Mouse (Mus musculus): ENCODE measurements around the gene Mum1. TPM values are rescaled to one million over a fixed set of nuclear protein-coding genes. Genes with fewer than 3 reads are reported as not detected.

Gene Mum1
- total and polyA plus RNA-seq, 2 experiments from 2014 or later = 45.8 to 49.3 TPM

DNA sequence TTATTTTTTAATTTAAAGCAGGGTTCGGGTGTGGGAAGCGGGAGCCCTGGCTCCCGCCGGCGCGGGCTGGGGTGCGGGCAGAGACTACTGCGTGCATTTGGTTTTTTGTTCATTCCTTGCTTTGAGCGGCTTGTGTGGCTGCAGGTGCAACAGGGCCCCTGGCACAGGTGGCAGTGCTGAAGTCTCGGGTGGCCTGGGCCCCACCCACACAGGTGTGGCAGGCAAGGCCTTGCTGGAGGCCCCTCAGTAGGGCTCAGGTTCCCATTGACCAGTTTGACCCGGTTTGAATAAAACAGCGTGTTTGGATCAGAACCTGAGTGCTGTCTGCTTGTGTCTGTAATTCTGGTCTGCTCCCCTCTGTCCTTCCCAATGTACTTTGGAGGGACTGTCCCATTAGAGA, 61.9 kb downstream of the Mum1 start:
- no peak overlapping the region for H3K4me3 ChIP-seq (ENCODE audit: low read length)
- ATAC-seq = no peak
- H3K4me1 ChIP-seq (ENCODE audit: insufficient read depth, low read length) = no peaks in the 10 kb centered on the region
- no peak for TF ChIP-seq CTCF (IDR thresholded peaks at IDR 0.05; ENCODE audit: low read depth)
- H3K36me3 ChIP-seq (ENCODE audit: insufficient read depth, low read length) = peaks cover 26% of the 10 kb centered on the region
- H3K27me3 ChIP-seq (ENCODE audit: insufficient read depth, low read length) = no peaks in the 10 kb centered on the region
- no peak overlapping the region for H3K4me2 ChIP-seq (ENCODE audit: low read depth, low read length)
- no peak overlapping the region for H3K9ac ChIP-seq (replicated peaks; ENCODE audit: low read length)
- H3K9me3 ChIP-seq (ENCODE audit: low read length) = no peaks in the 10 kb centered on the region
- WGBS = 93% methylated on average over 12 of the region's 12 CpGs
- DNase-seq (ENCODE audit: low spot score) = no peak
- H3K27ac ChIP-seq = no peak overlapping the region

DNA sequence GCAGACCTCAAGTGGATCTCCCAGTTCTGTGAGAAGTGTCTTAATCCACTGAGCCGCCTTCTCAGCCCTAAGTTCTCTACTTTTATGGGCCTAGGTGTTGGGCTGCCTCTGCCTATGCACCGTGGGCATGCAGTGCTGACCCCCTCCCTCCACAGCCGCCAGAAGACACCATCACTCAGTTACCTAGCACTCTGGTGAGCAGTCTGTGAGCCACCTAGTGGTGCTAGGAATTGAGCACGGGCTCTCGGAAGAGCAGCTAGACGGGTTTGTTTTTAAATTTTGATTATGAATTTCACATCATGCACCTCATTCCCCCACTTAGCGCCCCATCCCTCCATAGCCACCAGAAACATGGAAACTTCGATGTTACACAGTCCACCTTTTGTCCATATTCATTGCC, 62.4 kb downstream of the Mum1 start:
- Histone ChIP-seq H3K4me2 (ENCODE audit: low read depth, low read length) (no peak overlapping the region), H3K4me1 (ENCODE audit: insufficient read depth, low read length) (0 out of 2 replicates have a peak, but pooled peaks cover 3% of the 10 kb centered on the region), H3K9ac (replicated peaks; ENCODE audit: low read length) (no peak overlapping the region), H3K9me3 (ENCODE audit: low read length) (no peaks in the 10 kb centered on the region), H3K36me3 (ENCODE audit: insufficient read depth, low read length) (peaks cover 21% of the 10 kb centered on the region), H3K27ac (no peak overlapping the region), H3K27me3 (ENCODE audit: insufficient read depth, low read length) (no peaks in the 10 kb centered on the region), H3K4me3 (ENCODE audit: low read length) (no peak overlapping the region)
- WGBS = 59% methylated on average over 8 of the region's 8 CpGs
- ATAC-seq (no peak), DNase-seq (ENCODE audit: low spot score) (no peak)
- peak; percentile 47 for TF ChIP-seq CTCF (IDR thresholded peaks at IDR 0.05; ENCODE audit: low read depth)

DNA sequence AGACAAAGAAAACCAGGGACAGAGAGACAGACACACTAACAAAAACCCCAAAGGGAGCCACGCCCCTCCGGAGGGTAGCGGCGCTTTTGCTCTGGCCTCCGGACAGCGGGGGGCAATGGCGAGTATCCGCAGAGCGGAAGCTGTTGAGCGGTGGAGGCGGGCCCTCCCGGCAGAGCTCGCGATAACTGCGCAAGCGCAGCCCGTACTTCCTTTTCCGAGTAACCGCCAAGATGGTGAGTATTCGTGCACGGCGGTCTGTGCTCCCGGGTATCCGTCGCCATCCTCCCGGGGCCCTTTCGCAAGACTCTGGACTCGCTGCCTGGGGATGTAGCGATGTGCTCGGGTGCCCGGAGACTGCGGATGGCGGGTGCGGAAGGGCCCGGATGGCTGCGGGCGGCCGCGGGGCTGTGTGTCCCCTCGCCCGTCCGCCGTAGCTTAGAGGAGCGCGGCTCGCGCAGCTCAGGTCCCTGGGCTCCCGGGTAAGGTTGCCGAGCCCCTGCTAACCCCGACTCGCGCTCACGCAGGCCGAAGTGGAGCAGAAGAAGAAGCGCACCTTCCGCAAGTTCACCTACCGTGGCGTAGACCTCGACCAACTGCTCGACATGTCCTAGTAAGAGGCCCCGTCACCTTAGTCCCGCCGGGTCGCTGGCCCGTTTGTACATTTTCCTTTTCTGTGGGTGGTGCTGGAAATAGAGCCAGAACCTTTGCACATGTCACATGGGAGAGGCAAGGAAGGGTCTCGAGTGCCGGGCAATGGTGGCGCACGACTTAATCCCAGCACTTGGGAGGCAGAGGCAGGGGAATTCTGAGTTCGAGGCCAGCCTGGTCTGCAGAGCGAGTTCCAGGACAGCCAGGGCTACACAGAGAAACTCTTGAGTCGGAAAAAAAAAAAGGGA, 66.3 kb downstream of the Mum1 start, which contains the start of gene Rps15:
Gene Rps15 (plus strand): TSS at position 203 of the 896 bp plus-strand sequence.
- Histone ChIP-seq H3K4me3 (ENCODE audit: low read length) (peak within 1 kb of the TSS; percentile 67), H3K9ac (replicated peaks; ENCODE audit: low read length) (peak within 1 kb of the TSS; percentile 94), H3K9me3 (ENCODE audit: low read length) (no peaks in the 10 kb centered on the region), H3K36me3 (ENCODE audit: insufficient read depth, low read length) (peaks cover 15% of the 10 kb centered on the region; the same call in 1 of the 2 replicates), H3K27me3 (ENCODE audit: insufficient read depth, low read length) (no peaks in the 10 kb centered on the region), H3K4me2 (ENCODE audit: low read depth, low read length) (peak within 1 kb of the TSS; percentile 95), H3K4me1 (ENCODE audit: insufficient read depth, low read length) (peaks cover 20% of the 10 kb centered on the region), H3K27ac (peak within 1 kb of the TSS; percentile 96)
- peak; percentile 68 for TF ChIP-seq CTCF (IDR thresholded peaks at IDR 0.05; ENCODE audit: low read depth)
- ATAC-seq = peak; percentile 83
- WGBS = under 1% methylated on average over 68 of the region's 72 CpGs
- peak; percentile 99 for DNase-seq (ENCODE audit: low spot score)

DNA sequence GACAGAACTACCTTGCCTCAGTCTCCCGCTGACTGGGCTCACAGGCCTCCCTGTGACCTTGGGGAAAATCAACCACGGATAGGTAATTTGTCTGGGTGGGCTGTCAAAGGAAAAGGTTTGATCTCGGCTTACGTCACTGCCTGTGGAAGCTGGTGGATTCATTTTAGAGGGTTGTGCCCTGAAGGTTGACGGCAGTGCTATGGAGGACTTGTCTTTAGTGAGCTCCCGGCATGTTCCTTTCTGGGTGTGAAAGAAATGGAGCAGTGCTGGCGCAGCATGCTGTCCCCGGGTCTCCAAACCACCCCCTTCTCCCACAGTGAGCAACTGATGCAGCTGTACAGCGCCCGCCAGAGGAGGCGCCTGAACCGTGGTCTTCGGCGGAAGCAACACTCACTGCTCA, 67.1 kb downstream of the Mum1 start:
- peaks cover 29% of the 10 kb centered on the region for H3K4me1 ChIP-seq (ENCODE audit: insufficient read depth, low read length)
- peak overlapping the region; percentile 95 for H3K4me2 ChIP-seq (ENCODE audit: low read depth, low read length)
- peak overlapping the region; percentile 96 for H3K27ac ChIP-seq
- no peaks in the 10 kb centered on the region for H3K9me3 ChIP-seq (ENCODE audit: low read length)
- no peak for ATAC-seq
- H3K4me3 ChIP-seq (ENCODE audit: low read length) = peak overlapping the region; percentile 67
- peak overlapping the region; percentile 94 for H3K9ac ChIP-seq (replicated peaks; ENCODE audit: low read length)
- H3K27me3 ChIP-seq (ENCODE audit: insufficient read depth, low read length) = no peaks in the 10 kb centered on the region
- DNase-seq (ENCODE audit: low spot score) = no peak
- 20% methylated on average over 14 of the region's 14 CpGs for WGBS
- TF ChIP-seq CTCF (IDR thresholded peaks at IDR 0.05; ENCODE audit: low read depth) = peak; percentile 20; the same call in 1 of the 2 replicates
- H3K36me3 ChIP-seq (ENCODE audit: insufficient read depth, low read length) = peaks cover 11% of the 10 kb centered on the region; the same call in 1 of the 2 replicates

Small RNA genes lying within 50 kb of the gene (microRNA-seq; reads per million reads assigned to microRNA genes)
- 1.4 to 2.6 reads per million in 2 experiments for gene Mir6911

Other genes with a start within 250 kb of the Mum1 start
- gene Tmem259, start 242.1 kb upstream of the Mum1 start, total RNA-seq (2014; rRNA removed) = 161 and 179 TPM in 2 replicates
- 25.6 and 27.1 TPM in 2 replicates for gene Tmem259, start 242.1 kb upstream of the Mum1 start, polyA plus RNA-seq (2015; fragmentation: Nextera tagmentation; extraction: Ambion mirVana)
- 17.2 and 17.9 TPM in 2 replicates for gene Cnn2, start 237.8 kb upstream of the Mum1 start, total RNA-seq (2014; rRNA removed)
- 15.0 and 16.4 TPM in 2 replicates for gene Cnn2, start 237.8 kb upstream of the Mum1 start, polyA plus RNA-seq (2015; fragmentation: Nextera tagmentation; extraction: Ambion mirVana)
- gene Abca7, start 229.9 kb upstream of the Mum1 start, total RNA-seq (2014; rRNA removed) = 11.6 and 19.1 TPM in 2 replicates
- gene Abca7, start 229.9 kb upstream of the Mum1 start, polyA plus RNA-seq (2015; fragmentation: Nextera tagmentation; extraction: Ambion mirVana) = 2.3 and 2.4 TPM in 2 replicates
- 2.9 and 3.3 TPM in 2 replicates for gene Arhgap45, start 209.8 kb upstream of the Mum1 start, total RNA-seq (2014; rRNA removed)
- 1.7 and 1.8 TPM in 2 replicates for gene Arhgap45, start 209.8 kb upstream of the Mum1 start, polyA plus RNA-seq (2015; fragmentation: Nextera tagmentation; extraction: Ambion mirVana)
- gene Polr2e, start 186.6 kb upstream of the Mum1 start, total RNA-seq (2014; rRNA removed) = 93.3 and 100 TPM in 2 replicates
- gene Polr2e, start 186.6 kb upstream of the Mum1 start, polyA plus RNA-seq (2015; fragmentation: Nextera tagmentation; extraction: Ambion mirVana) = 143 TPM in 2 replicates
- gene Gpx4, start 179.3 kb upstream of the Mum1 start, total RNA-seq (2014; rRNA removed) = 373 and 379 TPM in 2 replicates
- 757 and 762 TPM in 2 replicates for gene Gpx4, start 179.3 kb upstream of the Mum1 start, polyA plus RNA-seq (2015; fragmentation: Nextera tagmentation; extraction: Ambion mirVana)
- 22.8 and 23.7 TPM in 2 replicates for gene Sbno2, start 120.9 kb upstream of the Mum1 start, total RNA-seq (2014; rRNA removed)
- gene Sbno2, start 120.9 kb upstream of the Mum1 start, polyA plus RNA-seq (2015; fragmentation: Nextera tagmentation; extraction: Ambion mirVana) = 6.9 and 7.8 TPM in 2 replicates
- gene Stk11, start 110.6 kb upstream of the Mum1 start, total RNA-seq (2014; rRNA removed) = 86.4 and 86.6 TPM in 2 replicates
- gene Stk11, start 110.6 kb upstream of the Mum1 start, polyA plus RNA-seq (2015; fragmentation: Nextera tagmentation; extraction: Ambion mirVana) = 13.9 and 15.0 TPM in 2 replicates
- gene Atp5d, start 87.8 kb upstream of the Mum1 start, total RNA-seq (2014; rRNA removed) = 273 and 303 TPM in 2 replicates
- 733 and 736 TPM in 2 replicates for gene Atp5d, start 87.8 kb upstream of the Mum1 start, polyA plus RNA-seq (2015; fragmentation: Nextera tagmentation; extraction: Ambion mirVana)
- gene Cbarp, start 85.6 kb upstream of the Mum1 start, total RNA-seq (2014; rRNA removed) = 270 and 288 TPM in 2 replicates
- gene Cbarp, start 85.6 kb upstream of the Mum1 start, polyA plus RNA-seq (2015; fragmentation: Nextera tagmentation; extraction: Ambion mirVana) = 95.5 and 106 TPM in 2 replicates
- 146 and 172 TPM in 2 replicates for gene Midn, start 78.2 kb upstream of the Mum1 start, total RNA-seq (2014; rRNA removed)
- 14.7 and 15.8 TPM in 2 replicates for gene Midn, start 78.2 kb upstream of the Mum1 start, polyA plus RNA-seq (2015; fragmentation: Nextera tagmentation; extraction: Ambion mirVana)
- gene Cirbp, start 60.4 kb upstream of the Mum1 start, total RNA-seq (2014; rRNA removed) = 257 and 261 TPM in 2 replicates
- gene Cirbp, start 60.4 kb upstream of the Mum1 start, polyA plus RNA-seq (2015; fragmentation: Nextera tagmentation; extraction: Ambion mirVana) = 730 and 732 TPM in 2 replicates
- 2.6 and 3.2 TPM in 2 replicates for gene 1600002K03Rik, start 53.5 kb upstream of the Mum1 start, total RNA-seq (2014; rRNA removed)
- 4.3 and 4.4 TPM in 2 replicates for gene 1600002K03Rik, start 53.5 kb upstream of the Mum1 start, polyA plus RNA-seq (2015; fragmentation: Nextera tagmentation; extraction: Ambion mirVana)
- 24.0 and 32.8 TPM in 2 replicates for gene Efna2, start 47.0 kb upstream of the Mum1 start, total RNA-seq (2014; rRNA removed)
- 23.2 and 23.8 TPM in 2 replicates for gene Efna2, start 47.0 kb upstream of the Mum1 start, polyA plus RNA-seq (2015; fragmentation: Nextera tagmentation; extraction: Ambion mirVana)
- gene Ndufs7, start 22.7 kb downstream of the Mum1 start, total RNA-seq (2014; rRNA removed) = 246 and 291 TPM in 2 replicates
- 410 and 430 TPM in 2 replicates for gene Ndufs7, start 22.7 kb downstream of the Mum1 start, polyA plus RNA-seq (2015; fragmentation: Nextera tagmentation; extraction: Ambion mirVana)
- gene Gamt, start 34.6 kb downstream of the Mum1 start, total RNA-seq (2014; rRNA removed) = 40.9 and 44.5 TPM in 2 replicates
- gene Gamt, start 34.6 kb downstream of the Mum1 start, polyA plus RNA-seq (2015; fragmentation: Nextera tagmentation; extraction: Ambion mirVana) = 32.4 and 35.9 TPM in 2 replicates
- gene Dazap1, start 35.1 kb downstream of the Mum1 start, total RNA-seq (2014; rRNA removed) = 79.1 and 104 TPM in 2 replicates
- 38.5 and 39.4 TPM in 2 replicates for gene Dazap1, start 35.1 kb downstream of the Mum1 start, polyA plus RNA-seq (2015; fragmentation: Nextera tagmentation; extraction: Ambion mirVana)
- 1,031 and 1,483 TPM in 2 replicates for gene Rps15, start 66.0 kb downstream of the Mum1 start, total RNA-seq (2014; rRNA removed)
- gene Rps15, start 66.0 kb downstream of the Mum1 start, polyA plus RNA-seq (2015; fragmentation: Nextera tagmentation; extraction: Ambion mirVana) = 676 and 682 TPM in 2 replicates
- gene Apc2, start 69.5 kb downstream of the Mum1 start, total RNA-seq (2014; rRNA removed) = 358 and 374 TPM in 2 replicates
- 81.3 and 97.6 TPM in 2 replicates for gene Apc2, start 69.5 kb downstream of the Mum1 start, polyA plus RNA-seq (2015; fragmentation: Nextera tagmentation; extraction: Ambion mirVana)
- gene 2310011J03Rik, start 94.1 kb downstream of the Mum1 start, total RNA-seq (2014; rRNA removed) = 28.9 and 36.0 TPM in 2 replicates
- gene 2310011J03Rik, start 94.1 kb downstream of the Mum1 start, polyA plus RNA-seq (2015; fragmentation: Nextera tagmentation; extraction: Ambion mirVana) = 35.7 and 38.4 TPM in 2 replicates
- 3.8 and 6.7 TPM in 2 replicates for gene Pcsk4, start 103.1 kb downstream of the Mum1 start, total RNA-seq (2014; rRNA removed)
- 11.0 and 11.8 TPM in 2 replicates for gene Pcsk4, start 103.1 kb downstream of the Mum1 start, polyA plus RNA-seq (2015; fragmentation: Nextera tagmentation; extraction: Ambion mirVana)
- 3.7 TPM in 2 replicates for gene Reep6, start 103.5 kb downstream of the Mum1 start, total RNA-seq (2014; rRNA removed)
- gene Reep6, start 103.5 kb downstream of the Mum1 start, polyA plus RNA-seq (2015; fragmentation: Nextera tagmentation; extraction: Ambion mirVana) = 5.2 and 5.5 TPM in 2 replicates
- gene Adamtsl5, start 122.0 kb downstream of the Mum1 start, total RNA-seq (2014; rRNA removed) = 0.18 and 1.0 TPM in 2 replicates
- gene Adamtsl5, start 122.0 kb downstream of the Mum1 start, polyA plus RNA-seq (2015; fragmentation: Nextera tagmentation; extraction: Ambion mirVana) = 0.91 and 1.2 TPM in 2 replicates
- 15.7 and 18.3 TPM in 2 replicates for gene Plk5, start 130.0 kb downstream of the Mum1 start, total RNA-seq (2014; rRNA removed)
- gene Plk5, start 130.0 kb downstream of the Mum1 start, polyA plus RNA-seq (2015; fragmentation: Nextera tagmentation; extraction: Ambion mirVana) = 8.9 and 9.3 TPM in 2 replicates
- gene Mex3d, start 161.2 kb downstream of the Mum1 start, total RNA-seq (2014; rRNA removed) = 129 and 145 TPM in 2 replicates
- 11.6 and 14.2 TPM in 2 replicates for gene Mex3d, start 161.2 kb downstream of the Mum1 start, polyA plus RNA-seq (2015; fragmentation: Nextera tagmentation; extraction: Ambion mirVana)
- gene Mbd3, start 173.1 kb downstream of the Mum1 start, total RNA-seq (2014; rRNA removed) = 48.2 and 50.4 TPM in 2 replicates
- 166 and 175 TPM in 2 replicates for gene Mbd3, start 173.1 kb downstream of the Mum1 start, polyA plus RNA-seq (2015; fragmentation: Nextera tagmentation; extraction: Ambion mirVana)
- gene Uqcr11, start 180.4 kb downstream of the Mum1 start, total RNA-seq (2014; rRNA removed) = 369 and 391 TPM in 2 replicates
- 897 and 981 TPM in 2 replicates for gene Uqcr11, start 180.4 kb downstream of the Mum1 start, polyA plus RNA-seq (2015; fragmentation: Nextera tagmentation; extraction: Ambion mirVana)
- 132 TPM in 2 replicates for gene Tcf3, start 207.2 kb downstream of the Mum1 start, total RNA-seq (2014; rRNA removed)
- gene Tcf3, start 207.2 kb downstream of the Mum1 start, polyA plus RNA-seq (2015; fragmentation: Nextera tagmentation; extraction: Ambion mirVana) = 36.2 and 36.4 TPM in 2 replicates

All from hindbrain, postnatal 0 days (tissue).